Mouse (Mus musculus) heart, embryonic 13.5 days (tissue): ENCODE results near the gene Gm17455. TPM values are rescaled to one million over a fixed set of nuclear protein-coding genes. Genes with fewer than 3 reads are reported as not detected.

Experiments
- ATAC-seq: fragments of 200-750 bp; cut with Nextera tagmentation; 2 replicates; pipeline ENCODE4 v1.8.0; 2017; ENCODE audit warnings: moderate TSS enrichment; ENCODE audit not compliant: insufficient number of reproducible peaks, low FRiP score, low TSS enrichment; ENCODE audit errors: extremely low read depth
- H3K27ac ChIP-seq: fragments of 300-500 bp; sonication (generic); replicated peaks from 2 replicates; pipeline ENCODE4 v1.5.1; 2015; ENCODE audit warnings: moderate library complexity, mild to moderate bottlenecking, inconsistent platforms
- H3K27me3 ChIP-seq: fragments of 300-500 bp; sonication (generic); replicated peaks from 2 replicates; pipeline ENCODE4 v1.6.1; 2015; ENCODE audit warnings: mild to moderate bottlenecking, inconsistent platforms
- H3K36me3 ChIP-seq: fragments of 300-500 bp; sonication (generic); 2 replicates; pipeline ENCODE4 v1.6.1; 2015; ENCODE audit warnings: mild to moderate bottlenecking, inconsistent platforms
- H3K4me1 ChIP-seq: fragments of 300-500 bp; sonication (generic); 2 replicates; pipeline ENCODE4 v1.6.1; 2015; ENCODE audit warnings: inconsistent platforms
- H3K4me2 ChIP-seq: fragments of 300-500 bp; sonication (generic); 2 replicates; pipeline ENCODE4 v1.6.1; 2015; ENCODE audit warnings: inconsistent platforms, mild to moderate bottlenecking, moderate library complexity
- H3K4me3 ChIP-seq: fragments of 300-500 bp; sonication (generic); 2 replicates; pipeline ENCODE4 v1.5.1; 2015; ENCODE audit warnings: moderate library complexity, mild to moderate bottlenecking, inconsistent platforms
- H3K9ac ChIP-seq: fragments of 300-500 bp; sonication (generic); 2 replicates; pipeline ENCODE4 v1.6.1; 2015; ENCODE audit warnings: inconsistent platforms, mild to moderate bottlenecking, moderate library complexity
- H3K9me3 ChIP-seq: fragments of 300-500 bp; sonication (generic); 2 replicates; pipeline ENCODE4 v1.6.1; 2016; ENCODE audit warnings: inconsistent platforms
- WGBS: fragments of 180-500 bp; shearing (Covaris S2); methylation state at CpG from one replicate; pipeline ENCODE4 v1.1.7; 2015; ENCODE audit warnings: mixed read lengths; 5-methylcytosine and 5-hydroxymethylcytosine counted together
- polyA plus RNA-seq: library from polyadenylated mRNA; unstranded; fragments of >200 nt; fragmentation: Nextera tagmentation; extraction: Ambion mirVana; gene quantifications from 2 replicates; pipeline ENCODE4 v1.2.1, GENCODE M21; 2015

Gm17455 gene
- polyA plus RNA-seq, 1 experiment from 2014 or later = 0.62 TPM

GRCm38 (mm10) chr10:60430001-60430400 is 30.5 kb downstream of the Gm17455 start:
- H3K4me3 ChIP-seq = no peak overlapping the region
- H3K4me1 ChIP-seq = no peaks in the 10 kb centered on the region
- H3K9me3 ChIP-seq = peaks cover 12% of the 10 kb centered on the region; the same call in 1 of the 2 replicates
- H3K27ac ChIP-seq = no peak overlapping the region
- no peak for ATAC-seq
- no peaks in the 10 kb centered on the region for H3K36me3 ChIP-seq
- 75% methylated on average over 10 of the region's 10 CpGs for WGBS
- H3K4me2 ChIP-seq = no peak overlapping the region
- H3K9ac ChIP-seq = no peak overlapping the region
- H3K27me3 ChIP-seq = peaks cover 27% of the 10 kb centered on the region

DNA sequence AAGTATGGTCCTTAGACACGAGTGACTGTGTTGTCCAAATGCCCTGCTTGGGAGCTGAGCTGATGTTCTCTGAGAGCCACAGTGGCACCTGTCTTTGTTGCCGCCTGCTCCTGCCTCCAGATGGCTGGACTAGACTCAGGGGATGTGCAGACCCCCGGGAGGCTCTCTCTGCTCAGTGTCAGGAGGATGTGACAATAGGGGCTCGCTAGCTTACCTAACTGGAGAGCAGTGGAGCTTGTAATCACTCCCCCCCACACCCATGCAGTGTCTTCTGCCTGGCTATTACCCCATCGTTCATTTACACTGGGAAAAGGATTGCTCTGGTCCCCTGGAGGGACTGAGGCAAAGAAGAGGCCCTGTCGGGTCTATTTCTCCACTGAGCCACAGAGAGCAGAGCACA is 31.1 kb downstream of the Gm17455 start:
- Histone ChIP-seq H3K36me3 (no peaks in the 10 kb centered on the region), H3K4me3 (no peak overlapping the region), H3K9ac (no peak overlapping the region), H3K27me3 (peaks cover 32% of the 10 kb centered on the region), H3K9me3 (peaks cover 7% of the 10 kb centered on the region; the same call in 1 of the 2 replicates), H3K4me1 (no peaks in the 10 kb centered on the region), H3K4me2 (no peak overlapping the region), H3K27ac (no peak overlapping the region)
- no peak for ATAC-seq
- 50% methylated on average over 6 of the region's 6 CpGs for WGBS

GRCm38 (mm10) chr10:60432679-60433078 is 33.2 kb downstream of the Gm17455 start:
- H3K4me3 ChIP-seq = no peak overlapping the region
- no peak for ATAC-seq
- H3K27me3 ChIP-seq = peaks cover 40% of the 10 kb centered on the region
- no peaks in the 10 kb centered on the region for H3K9me3 ChIP-seq
- no peak overlapping the region for H3K9ac ChIP-seq
- H3K27ac ChIP-seq = no peak overlapping the region
- no peaks in the 10 kb centered on the region for H3K36me3 ChIP-seq
- no peak overlapping the region for H3K4me2 ChIP-seq
- 29% methylated on average over 4 of the region's 4 CpGs for WGBS
- H3K4me1 ChIP-seq = no peaks in the 10 kb centered on the region

DNA sequence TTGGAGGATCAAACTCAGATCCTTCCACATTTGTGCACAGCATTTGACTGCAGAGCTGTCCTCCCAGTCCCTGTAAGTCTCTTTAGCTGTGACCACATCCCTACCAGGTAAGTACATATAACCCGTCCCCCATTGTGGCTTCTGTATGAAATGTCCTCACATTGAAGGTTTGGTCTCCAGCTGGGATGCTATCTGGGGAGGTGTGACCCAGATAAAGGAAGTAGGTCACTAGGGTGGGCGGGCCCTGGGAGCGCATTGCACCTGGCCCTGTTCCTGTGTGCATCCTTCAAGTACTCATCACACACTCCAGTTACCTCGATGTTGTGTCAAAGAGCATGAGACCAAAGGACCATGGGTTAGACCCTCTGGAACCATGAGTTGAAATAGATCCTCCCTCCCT is 42.8 kb downstream of the Gm17455 start:
- 65% methylated on average over 4 of the region's 4 CpGs for WGBS
- Histone ChIP-seq H3K4me3 (no peak overlapping the region), H3K4me1 (no peaks in the 10 kb centered on the region), H3K36me3 (no peaks in the 10 kb centered on the region), H3K9ac (no peak overlapping the region), H3K4me2 (no peak overlapping the region), H3K27ac (no peak overlapping the region), H3K27me3 (no peaks in the 10 kb centered on the region), H3K9me3 (0 out of 2 replicates have a peak, but pooled peaks cover 3% of the 10 kb centered on the region)
- ATAC-seq = no peak

- Histone ChIP-seq H3K27ac (no peak overlapping the region), H3K4me3 (no peak overlapping the region), H3K4me1 (no peaks in the 10 kb centered on the region), H3K9ac (no peak overlapping the region), H3K9me3 (0 out of 2 replicates have a peak, but pooled peaks cover 3% of the 10 kb centered on the region), H3K27me3 (peaks cover 3% of the 10 kb centered on the region), H3K36me3 (no peaks in the 10 kb centered on the region), H3K4me2 (no peak overlapping the region)
- whole genome bisulfite sequencing = 13% methylated on average over 2 of the region's 2 CpGs
- no peak for ATAC-seq
Observed at GRCm38 (mm10) chr10:60443078-60443477, 43.6 kb downstream of the Gm17455 start.

DNA sequence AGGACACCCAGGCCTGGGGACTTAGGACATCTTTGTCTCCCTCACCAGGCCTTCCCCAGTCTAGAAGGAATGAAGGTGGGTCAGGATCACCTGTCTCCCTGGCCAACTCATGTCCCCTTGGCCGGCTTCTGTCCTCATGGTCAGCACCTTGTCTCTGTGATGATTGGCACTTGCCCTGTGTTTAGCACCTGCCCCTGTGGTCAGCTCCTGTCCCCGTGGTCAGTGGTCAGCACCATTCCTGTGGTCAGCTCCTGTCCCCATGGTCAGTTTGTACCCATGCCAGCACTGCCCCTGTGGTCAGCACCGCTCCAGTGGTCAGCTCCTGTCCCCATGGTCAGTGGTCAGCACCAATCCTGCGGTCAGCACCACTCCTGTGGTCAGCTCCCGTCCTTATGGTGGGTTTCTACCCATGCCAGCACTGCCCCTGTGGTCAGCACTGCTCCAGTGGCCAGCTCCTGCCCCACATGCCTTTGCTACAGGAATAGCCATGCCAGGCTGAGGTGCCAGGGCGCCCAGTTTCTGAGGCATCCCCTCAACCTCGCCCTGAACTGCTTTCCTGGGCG is 45.6 kb downstream of the Gm17455 start:
- H3K9me3 ChIP-seq = 0 out of 2 replicates have a peak, but pooled peaks cover 3% of the 10 kb centered on the region
- WGBS = 59% methylated on average over 8 of the region's 8 CpGs
- no peaks in the 10 kb centered on the region for H3K36me3 ChIP-seq
- no peak overlapping the region for H3K4me2 ChIP-seq
- H3K9ac ChIP-seq = no peak overlapping the region
- no peak overlapping the region for H3K27ac ChIP-seq
- ATAC-seq = peak; percentile 48; the same call in 1 of the 2 replicates
- peaks cover 6% of the 10 kb centered on the region for H3K27me3 ChIP-seq
- H3K4me3 ChIP-seq = no peak overlapping the region
- H3K4me1 ChIP-seq = no peaks in the 10 kb centered on the region

DNA sequence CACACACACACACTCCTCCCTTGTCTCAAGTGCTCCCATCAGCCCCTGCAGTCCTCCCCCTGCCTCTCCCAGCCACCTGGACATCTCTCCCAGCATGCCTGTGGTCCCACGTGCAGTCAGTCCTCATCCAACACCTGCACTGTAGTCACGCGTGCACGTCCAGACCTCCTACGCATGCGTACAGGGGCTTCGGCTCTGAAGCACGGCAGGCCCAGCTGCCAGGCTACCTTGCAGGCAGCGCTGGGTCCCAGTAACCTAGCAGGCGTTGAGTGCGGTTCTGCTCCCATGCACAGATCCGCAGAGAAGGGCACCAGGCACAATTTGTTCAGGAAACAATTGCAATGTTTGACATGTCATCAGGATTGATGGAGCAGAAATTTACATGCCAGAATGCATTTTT is 47.7 kb downstream of the Gm17455 start:
- Histone ChIP-seq H3K4me3 (no peak overlapping the region), H3K27me3 (peaks cover 6% of the 10 kb centered on the region), H3K4me2 (no peak overlapping the region), H3K9me3 (0 out of 2 replicates have a peak, but pooled peaks cover 3% of the 10 kb centered on the region), H3K27ac (no peak overlapping the region), H3K9ac (no peak overlapping the region), H3K36me3 (no peaks in the 10 kb centered on the region), H3K4me1 (no peaks in the 10 kb centered on the region)
- WGBS = 84% methylated on average over 12 of the region's 12 CpGs
- no peak for ATAC-seq

Other genes starting within 250 kb of the Gm17455 start
- 0.43 and 0.60 TPM in 2 replicates for gene Chst3, start 180.5 kb upstream of the Gm17455 start, polyA plus RNA-seq
- gene Psap, start 122.1 kb upstream of the Gm17455 start, polyA plus RNA-seq = 95.7 and 102 TPM in 2 replicates
- gene Vsir, start 52.9 kb upstream of the Gm17455 start, polyA plus RNA-seq = 2.4 and 3.2 TPM in 2 replicates